Mouse (Mus musculus): ENCODE measurements around the gene Rad18. TPM values are rescaled to one million over a fixed set of nuclear protein-coding genes. Genes with fewer than 3 reads are reported as not detected.

Rad18 gene
- polyA plus RNA-seq, 1 experiment from 2014 or later, result 18.4 TPM

DNA sequence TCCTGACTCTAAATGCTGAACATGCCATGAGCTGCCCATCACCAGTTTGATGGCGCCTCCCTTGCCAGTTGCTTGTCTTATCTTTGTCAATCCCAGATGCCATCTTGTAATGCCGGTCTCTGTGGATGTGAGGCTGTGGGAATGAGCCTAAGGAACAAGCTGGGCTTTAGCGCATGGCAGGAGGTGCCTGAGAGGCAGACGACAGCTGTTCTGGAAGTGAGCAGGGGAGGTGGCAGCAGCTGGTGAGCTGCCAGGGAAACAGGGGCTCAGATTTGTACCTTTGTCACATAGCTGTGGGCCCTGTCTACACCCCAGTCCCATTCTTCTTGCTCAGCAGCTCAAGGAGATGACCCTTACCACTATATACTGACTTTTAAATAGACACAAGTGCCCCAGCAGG is 114.5 kb downstream of the Rad18 start:
- Histone ChIP-seq H3K4me1 (ENCODE audit: control insufficient read depth, insufficient read depth, low read length) (no peaks in the 10 kb centered on the region), H3K27me3 (replicated peaks; ENCODE audit: control insufficient read depth, insufficient read depth, low read length) (no peaks in the 10 kb centered on the region), H3K9me3 (replicated peaks; ENCODE audit: control insufficient read depth, low read length) (no peaks in the 10 kb centered on the region), H3K4me3 (ENCODE audit: low read depth, low read length) (no peak overlapping the region), H3K27ac (ENCODE audit: low read depth, low read length) (no peak overlapping the region), H3K9ac (ENCODE audit: low read length) (no peak overlapping the region), H3K4me2 (ENCODE audit: low read length) (no peak overlapping the region), H3K36me3 (ENCODE audit: control insufficient read depth, insufficient read depth, low read length) (no peaks in the 10 kb centered on the region)
- ATAC-seq (peak; percentile 37; the same call in 1 of the 2 replicates), DNase-seq (ENCODE audit: low spot score) (peak; percentile 23)
- 58% methylated on average over 4 of the region's 4 CpGs for WGBS

DNA sequence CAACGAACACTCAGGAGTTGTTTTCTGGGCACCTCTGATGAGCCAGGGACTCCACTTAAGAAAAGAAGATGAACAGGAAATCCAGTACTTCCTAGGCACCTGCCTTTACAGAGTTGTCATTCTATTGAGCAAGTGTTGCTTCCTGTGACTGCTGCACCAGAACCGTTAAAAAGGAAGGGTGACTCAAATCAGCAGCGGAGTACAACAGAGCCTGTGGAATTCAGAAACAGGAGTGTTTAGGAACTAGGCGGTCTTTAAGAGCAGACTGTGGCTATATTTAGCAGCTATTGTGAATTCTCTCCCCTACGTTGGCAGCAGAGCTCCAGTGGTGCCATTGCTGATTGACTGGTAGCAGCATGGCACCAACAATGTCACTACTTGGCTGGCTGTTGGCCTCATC is 119.3 kb downstream of the Rad18 start:
- Histone ChIP-seq H3K9me3 (replicated peaks; ENCODE audit: control insufficient read depth, low read length) (no peaks in the 10 kb centered on the region), H3K27me3 (replicated peaks; ENCODE audit: control insufficient read depth, insufficient read depth, low read length) (no peaks in the 10 kb centered on the region), H3K36me3 (ENCODE audit: control insufficient read depth, insufficient read depth, low read length) (no peaks in the 10 kb centered on the region), H3K4me1 (ENCODE audit: control insufficient read depth, insufficient read depth, low read length) (no peaks in the 10 kb centered on the region), H3K27ac (ENCODE audit: low read depth, low read length) (no peak overlapping the region), H3K9ac (ENCODE audit: low read length) (no peak overlapping the region), H3K4me2 (ENCODE audit: low read length) (no peak overlapping the region), H3K4me3 (ENCODE audit: low read depth, low read length) (no peak overlapping the region)
- DNase-seq (ENCODE audit: low spot score), result no peak
- 75% methylated on average over 5 of the region's 5 CpGs for WGBS
- ATAC-seq, result no peak

DNA sequence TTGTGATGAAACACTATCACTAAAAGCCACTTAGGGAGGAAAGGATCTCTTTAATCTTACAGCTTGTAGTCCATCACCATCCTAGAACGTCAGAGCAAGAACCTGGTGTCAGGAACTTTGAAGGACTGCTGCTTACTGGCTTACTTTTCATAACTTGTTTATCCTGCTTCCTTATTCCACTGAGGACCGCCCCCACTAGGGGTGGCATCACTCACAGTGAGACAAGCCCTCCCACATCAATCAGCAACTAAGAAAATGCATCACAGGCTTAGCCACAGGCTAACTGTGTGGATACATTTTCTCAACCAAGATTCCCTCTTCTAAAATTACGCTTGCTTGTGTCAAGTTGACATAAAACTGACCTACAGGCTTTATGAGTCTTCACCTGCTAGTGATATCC is 121.9 kb downstream of the Rad18 start:
- Histone ChIP-seq H3K36me3 (ENCODE audit: control insufficient read depth, insufficient read depth, low read length) (no peaks in the 10 kb centered on the region), H3K27me3 (replicated peaks; ENCODE audit: control insufficient read depth, insufficient read depth, low read length) (no peaks in the 10 kb centered on the region), H3K9ac (ENCODE audit: low read length) (no peak overlapping the region), H3K27ac (ENCODE audit: low read depth, low read length) (no peak overlapping the region), H3K4me1 (ENCODE audit: control insufficient read depth, insufficient read depth, low read length) (no peaks in the 10 kb centered on the region), H3K9me3 (replicated peaks; ENCODE audit: control insufficient read depth, low read length) (no peaks in the 10 kb centered on the region), H3K4me3 (ENCODE audit: low read depth, low read length) (no peak overlapping the region), H3K4me2 (ENCODE audit: low read length) (no peak overlapping the region)
- 81% methylated on average over 3 of the region's 3 CpGs for WGBS
- ATAC-seq (no peak), DNase-seq (ENCODE audit: low spot score) (no peak)

DNA sequence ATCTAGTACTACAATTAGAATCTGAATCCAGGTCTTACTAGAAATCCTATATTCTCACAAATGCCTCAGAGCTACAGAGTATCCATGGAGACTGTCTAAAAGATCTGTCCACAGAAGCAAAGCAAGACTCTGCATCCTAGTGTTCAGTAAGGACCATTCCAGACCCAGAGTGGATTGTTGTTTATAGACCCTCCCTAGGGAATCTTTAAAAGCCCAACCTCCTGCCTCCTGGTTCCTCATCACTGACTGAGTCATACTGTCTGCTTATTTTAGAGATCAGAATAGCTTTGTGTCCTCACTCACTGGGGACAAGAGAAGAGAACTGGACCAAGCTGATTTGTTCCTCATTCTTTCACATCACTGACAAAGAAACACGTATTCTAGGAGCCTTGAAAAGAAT is 126.1 kb downstream of the Rad18 start:
- Histone ChIP-seq H3K9me3 (replicated peaks; ENCODE audit: control insufficient read depth, low read length) (no peaks in the 10 kb centered on the region), H3K27ac (ENCODE audit: low read depth, low read length) (no peak overlapping the region), H3K4me3 (ENCODE audit: low read depth, low read length) (no peak overlapping the region), H3K4me1 (ENCODE audit: control insufficient read depth, insufficient read depth, low read length) (no peaks in the 10 kb centered on the region), H3K9ac (ENCODE audit: low read length) (no peak overlapping the region), H3K27me3 (replicated peaks; ENCODE audit: control insufficient read depth, insufficient read depth, low read length) (no peaks in the 10 kb centered on the region), H3K36me3 (ENCODE audit: control insufficient read depth, insufficient read depth, low read length) (no peaks in the 10 kb centered on the region), H3K4me2 (ENCODE audit: low read length) (no peak overlapping the region)
- WGBS, result 41% methylated on average over 1 of the region's 1 CpGs
- ATAC-seq (no peak), DNase-seq (ENCODE audit: low spot score) (no peak)

Other genes with a start within 250 kb of the Rad18 start
- gene Cav3, start 237.2 kb downstream of the Rad18 start, polyA plus RNA-seq (2014; fragmentation: Nextera tagmentation; extraction: Ambion mirVana), result not detected in 2 replicates
- gene Oxtr, start 206.7 kb downstream of the Rad18 start, polyA plus RNA-seq (2014; fragmentation: Nextera tagmentation; extraction: Ambion mirVana), result 0.39 and 0.70 TPM in 2 replicates

Data from forebrain, embryonic 14.5 days (tissue).